Mouse (Mus musculus) neural tube, embryonic 13.5 days (tissue): ENCODE results near the gene Macrod2. TPM values are rescaled to one million over a fixed set of nuclear protein-coding genes. Genes with fewer than 3 reads are reported as not detected.

ENCODE experiments used
- ATAC-seq: fragments of 200-750 bp; cut with Nextera tagmentation; 2 replicates; pipeline ENCODE4 v1.8.0; 2017; ENCODE audit warnings: low read depth, mild to moderate bottlenecking, moderate TSS enrichment, moderate library complexity
- H3K27ac ChIP-seq: fragments of 300-500 bp; sonication (generic); replicated peaks from 2 replicates; pipeline ENCODE4 v1.5.1; 2015; ENCODE audit warnings: moderate library complexity, mild to moderate bottlenecking, inconsistent platforms
- H3K27me3 ChIP-seq: fragments of 300-500 bp; sonication (generic); 2 replicates; pipeline ENCODE4 v1.6.1; 2015; ENCODE audit warnings: mild to moderate bottlenecking, inconsistent platforms
- H3K36me3 ChIP-seq: fragments of 300-500 bp; sonication (generic); 2 replicates; pipeline ENCODE4 v1.6.1; 2015; ENCODE audit warnings: mild to moderate bottlenecking, inconsistent platforms
- H3K4me1 ChIP-seq: fragments of 300-500 bp; sonication (generic); replicated peaks from 2 replicates; pipeline ENCODE4 v1.6.1; 2015; ENCODE audit warnings: inconsistent platforms
- H3K4me2 ChIP-seq: fragments of 300-500 bp; sonication (generic); 2 replicates; pipeline ENCODE4 v1.6.1; 2015; ENCODE audit warnings: inconsistent platforms, mild to moderate bottlenecking, moderate library complexity
- H3K4me3 ChIP-seq: fragments of 300-500 bp; sonication (generic); 2 replicates; pipeline ENCODE4 v1.5.1; 2015; ENCODE audit warnings: mild to moderate bottlenecking, inconsistent platforms
- H3K9ac ChIP-seq: fragments of 300-500 bp; sonication (generic); 2 replicates; pipeline ENCODE4 v1.6.1; 2015; ENCODE audit warnings: moderate library complexity, mild to moderate bottlenecking, inconsistent platforms
- H3K9me3 ChIP-seq: fragments of 300-500 bp; sonication (generic); 2 replicates; pipeline ENCODE4 v1.6.1; 2016; ENCODE audit warnings: inconsistent platforms
- WGBS: fragments of 180-500 bp; shearing (Covaris S2); methylation state at CpG from one replicate; pipeline ENCODE4 v1.1.7; 2015; 5-methylcytosine and 5-hydroxymethylcytosine counted together
- polyA plus RNA-seq: library from polyadenylated mRNA; unstranded; fragments of >200 nt; fragmentation: Nextera tagmentation; extraction: Ambion mirVana; gene quantifications from 2 replicates; pipeline ENCODE4 v1.2.1, GENCODE M21; 2015

Macrod2 gene
- polyA plus RNA-seq, 1 experiment from 2014 or later, result 78.9 TPM

- no peaks in the 10 kb centered on the region for H3K27me3 ChIP-seq
- H3K4me1 ChIP-seq, result no peaks in the 10 kb centered on the region
- H3K4me2 ChIP-seq, result no peak overlapping the region
- H3K36me3 ChIP-seq, result no peaks in the 10 kb centered on the region
- no peak overlapping the region for H3K9ac ChIP-seq
- ATAC-seq, result no peak
- no peak overlapping the region for H3K27ac ChIP-seq
- no peak overlapping the region for H3K4me3 ChIP-seq
- H3K9me3 ChIP-seq, result no peaks in the 10 kb centered on the region
- 82% methylated on average over 4 of the region's 4 CpGs for WGBS
Observed at GRCm38 (mm10) chr2:142024534-142025155, 1629.5 kb downstream of the Macrod2 start.

- Histone ChIP-seq H3K27ac (no peak overlapping the region), H3K9ac (no peak overlapping the region), H3K9me3 (no peaks in the 10 kb centered on the region), H3K27me3 (no peaks in the 10 kb centered on the region), H3K4me3 (no peak overlapping the region), H3K4me2 (no peak overlapping the region), H3K36me3 (no peaks in the 10 kb centered on the region), H3K4me1 (peaks cover 14% of the 10 kb centered on the region; the same call in 1 of the 2 replicates)
- no peak for ATAC-seq
Observed at GRCm38 (mm10) chr2:142026721-142027120, 1631.6 kb downstream of the Macrod2 start.

- H3K9ac ChIP-seq, result no peak overlapping the region
- no peak overlapping the region for H3K4me3 ChIP-seq
- peak overlapping the region; percentile 22 for H3K4me2 ChIP-seq
- H3K27ac ChIP-seq, result 0 out of 2 replicates have a peak overlapping the region, but pooled peaks have one; percentile 33
- H3K27me3 ChIP-seq, result no peaks in the 10 kb centered on the region
- H3K4me1 ChIP-seq, result peaks cover 14% of the 10 kb centered on the region; the same call in 1 of the 2 replicates
- ATAC-seq, result peak; percentile 47
- no peaks in the 10 kb centered on the region for H3K9me3 ChIP-seq
- H3K36me3 ChIP-seq, result no peaks in the 10 kb centered on the region
- WGBS, result 19% methylated on average over 10 of the region's 10 CpGs
Observed at GRCm38 (mm10) chr2:142030756-142031646, 1635.9 kb downstream of the Macrod2 start.

- Histone ChIP-seq H3K4me2 (no peak overlapping the region), H3K36me3 (no peaks in the 10 kb centered on the region), H3K4me3 (no peak overlapping the region), H3K27me3 (no peaks in the 10 kb centered on the region), H3K27ac (no peak overlapping the region), H3K9me3 (no peaks in the 10 kb centered on the region), H3K4me1 (peaks cover 15% of the 10 kb centered on the region), H3K9ac (no peak overlapping the region)
- no peak for ATAC-seq
- WGBS, result 88% methylated on average over 6 of the region's 6 CpGs
Observed at GRCm38 (mm10) chr2:142055576-142055975, 1660.5 kb downstream of the Macrod2 start.

- 47% methylated on average over 14 of the region's 14 CpGs for WGBS
- peak overlapping the region; percentile 18 for H3K4me2 ChIP-seq
- no peak overlapping the region for H3K4me3 ChIP-seq
- H3K9ac ChIP-seq, result no peak overlapping the region
- H3K36me3 ChIP-seq, result no peaks in the 10 kb centered on the region
- ATAC-seq, result peak; percentile 81
- peak overlapping the region; percentile 69 for H3K27ac ChIP-seq
- H3K27me3 ChIP-seq, result no peaks in the 10 kb centered on the region
- H3K9me3 ChIP-seq, result no peaks in the 10 kb centered on the region
- peaks cover 15% of the 10 kb centered on the region for H3K4me1 ChIP-seq
Observed at GRCm38 (mm10) chr2:142057889-142058750, 1663.0 kb downstream of the Macrod2 start.

- 59% methylated on average over 2 of the region's 2 CpGs for WGBS
- H3K4me2 ChIP-seq, result peak overlapping the region; percentile 18; the same call in 1 of the 2 replicates
- H3K36me3 ChIP-seq, result no peaks in the 10 kb centered on the region
- H3K4me1 ChIP-seq, result peaks cover 15% of the 10 kb centered on the region
- ATAC-seq, result peak; percentile 60
- no peak overlapping the region for H3K4me3 ChIP-seq
- H3K27ac ChIP-seq, result peak overlapping the region; percentile 69
- H3K27me3 ChIP-seq, result no peaks in the 10 kb centered on the region
- H3K9me3 ChIP-seq, result no peaks in the 10 kb centered on the region
- H3K9ac ChIP-seq, result no peak overlapping the region
Observed at GRCm38 (mm10) chr2:142058751-142059090, 1663.6 kb downstream of the Macrod2 start.

- Histone ChIP-seq H3K36me3 (no peaks in the 10 kb centered on the region), H3K4me2 (no peak overlapping the region), H3K27me3 (no peaks in the 10 kb centered on the region), H3K27ac (no peak overlapping the region), H3K4me3 (no peak overlapping the region), H3K9me3 (no peaks in the 10 kb centered on the region), H3K9ac (no peak overlapping the region), H3K4me1 (no peaks in the 10 kb centered on the region)
- ATAC-seq, result no peak
- 53% methylated on average over 3 of the region's 3 CpGs for WGBS
Observed at GRCm38 (mm10) chr2:142108947-142109346, 1713.8 kb downstream of the Macrod2 start.

GRCm38 (mm10) chr2:142116623-142117022 lies 1721.5 kb downstream of the Macrod2 start:
- H3K4me3 ChIP-seq, result no peak overlapping the region
- H3K36me3 ChIP-seq, result no peaks in the 10 kb centered on the region
- no peaks in the 10 kb centered on the region for H3K9me3 ChIP-seq
- no peaks in the 10 kb centered on the region for H3K27me3 ChIP-seq
- ATAC-seq, result no peak
- H3K27ac ChIP-seq, result no peak overlapping the region
- no peak overlapping the region for H3K9ac ChIP-seq
- 100% methylated on average over 1 of the region's 1 CpGs for WGBS
- no peak overlapping the region for H3K4me2 ChIP-seq
- 0 out of 2 replicates have a peak, but pooled peaks cover 4% of the 10 kb centered on the region for H3K4me1 ChIP-seq

- ATAC-seq, result no peak
- 49% methylated on average over 3 of the region's 3 CpGs for WGBS
Observed at GRCm38 (mm10) chr2:142128109-142128508, 1733.0 kb downstream of the Macrod2 start.

GRCm38 (mm10) chr2:142129166-142129565 lies 1734.1 kb downstream of the Macrod2 start:
- Histone ChIP-seq H3K36me3 (no peaks in the 10 kb centered on the region), H3K27me3 (no peaks in the 10 kb centered on the region), H3K9ac (no peak overlapping the region), H3K4me1 (peaks cover 5% of the 10 kb centered on the region; the same call in 1 of the 2 replicates), H3K4me2 (no peak overlapping the region), H3K4me3 (no peak overlapping the region), H3K9me3 (no peaks in the 10 kb centered on the region), H3K27ac (no peak overlapping the region)
- ATAC-seq, result no peak
- WGBS, result 81% methylated on average over 4 of the region's 4 CpGs

More at GRCm38 (mm10) chr2:142128109-142128508, 1733.0 kb downstream of the Macrod2 start:
- H3K36me3 ChIP-seq, result no peaks in the 10 kb centered on the region
- H3K27me3 ChIP-seq, result no peaks in the 10 kb centered on the region
- H3K9ac ChIP-seq, result no peak overlapping the region
- no peak overlapping the region for H3K4me2 ChIP-seq
- no peak overlapping the region for H3K27ac ChIP-seq
- H3K9me3 ChIP-seq, result no peaks in the 10 kb centered on the region
- H3K4me1 ChIP-seq, result peaks cover 5% of the 10 kb centered on the region; the same call in 1 of the 2 replicates
- H3K4me3 ChIP-seq, result no peak overlapping the region

GRCm38 (mm10) chr2:142149310-142149709 lies 1754.2 kb downstream of the Macrod2 start:
- Histone ChIP-seq H3K36me3 (no peaks in the 10 kb centered on the region), H3K27ac (no peak overlapping the region), H3K9me3 (no peaks in the 10 kb centered on the region; the same call in 1 of the 2 replicates), H3K4me1 (no peaks in the 10 kb centered on the region), H3K4me3 (no peak overlapping the region), H3K27me3 (no peaks in the 10 kb centered on the region), H3K4me2 (no peak overlapping the region), H3K9ac (no peak overlapping the region)
- no peak for ATAC-seq
- 91% methylated on average over 2 of the region's 2 CpGs for WGBS
